Mouse (Mus musculus): Measurements from ENCODE around the gene Cinp. TPM values are rescaled to one million over a fixed set of nuclear protein-coding genes. Genes with fewer than 3 reads are reported as not detected.

Cinp gene
- polyA plus RNA-seq, 1 experiment from 2014 or later: 94.5 TPM

DNA sequence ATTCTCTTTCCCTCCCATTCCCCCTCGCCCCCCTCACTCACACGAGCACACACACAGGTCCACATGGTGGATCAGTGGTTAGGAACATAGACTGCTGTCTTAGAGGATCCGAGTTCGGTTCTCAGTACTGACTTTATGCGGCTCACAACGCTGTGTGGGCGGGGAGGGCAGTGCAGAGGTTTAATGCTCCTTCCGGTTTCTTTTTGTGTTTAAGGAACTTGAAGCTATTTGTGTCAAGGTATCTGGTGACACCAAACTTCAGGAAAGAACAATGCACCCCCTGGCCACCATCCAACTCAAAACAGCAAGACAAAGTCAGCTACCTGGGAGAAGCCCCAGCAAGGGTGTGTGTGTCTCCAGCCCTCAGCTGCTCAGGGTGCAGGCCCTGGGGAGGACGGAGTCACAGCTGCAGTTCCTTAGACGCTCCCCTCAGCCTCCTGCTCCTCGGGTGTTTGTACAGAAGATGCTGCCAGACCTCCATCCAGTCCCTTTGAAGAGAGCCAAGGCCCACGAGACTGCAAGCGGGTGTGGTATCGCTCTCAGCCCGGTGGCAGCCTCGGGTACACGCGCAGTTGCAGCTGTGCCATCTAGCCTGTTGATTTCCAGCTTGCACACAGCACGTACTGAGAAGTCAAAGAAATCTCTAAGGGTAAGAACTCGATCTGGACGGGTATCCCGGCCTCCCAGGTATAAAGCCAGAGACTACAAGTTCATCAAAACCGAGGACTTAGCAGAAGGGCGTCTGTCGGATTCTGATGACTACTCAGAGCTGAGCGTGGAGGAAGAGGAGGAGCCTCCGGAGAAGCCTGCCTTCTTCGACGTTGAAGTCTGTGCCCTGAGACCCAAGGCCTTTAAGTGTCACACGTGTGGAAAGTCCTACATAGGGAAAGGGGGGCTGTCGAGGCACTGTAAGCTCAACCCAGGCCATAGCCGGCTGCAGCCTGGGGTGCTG lies 33.9 kb downstream of the Cinp start:
- no peak overlapping the region for H3K27ac ChIP-seq
- H3K4me1 ChIP-seq: peaks cover 20% of the 10 kb centered on the region
- H3K4me3 ChIP-seq: no peak overlapping the region
- WGBS: 86% methylated on average over 32 of the region's 32 CpGs
- no peaks in the 10 kb centered on the region for H3K27me3 ChIP-seq (ENCODE audit: insufficient read depth, poor library complexity, severe bottlenecking)
- DNase-seq (ENCODE audit: low spot score): no peak
- no peaks in the 10 kb centered on the region for H3K9me3 ChIP-seq
- H3K36me3 ChIP-seq: peaks cover 28% of the 10 kb centered on the region

DNA sequence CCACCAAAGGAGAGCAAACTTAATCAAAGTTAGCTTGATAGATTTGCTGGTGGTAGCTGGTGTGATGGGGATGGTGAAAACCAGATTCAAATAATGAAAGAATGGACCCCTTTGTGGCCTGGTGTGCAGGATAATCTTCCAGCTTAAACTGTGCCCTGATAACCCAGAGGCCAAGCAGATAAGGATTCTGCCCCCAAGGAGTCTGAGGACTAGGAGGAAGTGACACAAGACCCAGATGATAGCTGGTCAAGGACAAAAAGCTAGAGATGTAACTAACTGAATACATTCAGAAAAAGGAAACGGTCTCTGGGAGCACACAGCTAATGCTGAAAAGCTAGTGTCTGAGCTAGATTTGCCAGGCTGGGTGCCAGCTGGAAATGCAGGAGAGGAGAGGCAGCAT lies 37.0 kb downstream of the Cinp start:
- Histone ChIP-seq H3K4me3 (0 out of 2 replicates have a peak overlapping the region, but pooled peaks have one; percentile 97), H3K27me3 (ENCODE audit: insufficient read depth, poor library complexity, severe bottlenecking) (no peaks in the 10 kb centered on the region), H3K9me3 (no peaks in the 10 kb centered on the region), H3K36me3 (peaks cover 14% of the 10 kb centered on the region), H3K4me1 (peaks cover 20% of the 10 kb centered on the region), H3K27ac (no peak overlapping the region)
- WGBS: 55% methylated on average over 1 of the region's 1 CpGs
- DNase-seq (ENCODE audit: low spot score): no peak

DNA sequence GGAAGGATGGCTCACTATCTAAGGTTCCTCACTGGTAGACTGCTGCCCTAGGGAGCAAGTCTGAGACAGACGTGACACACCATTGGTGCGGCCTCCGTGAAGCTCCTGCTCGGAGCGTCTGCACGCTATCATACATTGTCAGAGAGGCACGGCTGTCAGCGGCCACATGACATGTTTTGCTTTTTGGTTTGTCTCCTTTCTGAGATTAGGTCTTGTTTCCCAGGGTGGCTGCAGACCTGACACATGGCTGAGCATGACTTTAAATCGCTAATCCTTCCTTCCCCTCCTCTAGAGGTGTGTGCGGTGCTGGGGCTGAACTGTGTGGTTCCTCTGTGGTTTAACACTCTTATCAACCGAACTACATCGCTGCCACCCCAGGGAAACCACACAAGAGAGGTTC lies 37.5 kb downstream of the Cinp start:
- H3K27ac ChIP-seq: peak overlapping the region; percentile 43; the same call in 1 of the 2 replicates
- 34% methylated on average over 12 of the region's 12 CpGs for WGBS
- peak overlapping the region; percentile 97 for H3K4me3 ChIP-seq
- no peak for DNase-seq (ENCODE audit: low spot score)
- H3K27me3 ChIP-seq (ENCODE audit: insufficient read depth, poor library complexity, severe bottlenecking): no peaks in the 10 kb centered on the region
- H3K9me3 ChIP-seq: no peaks in the 10 kb centered on the region
- peaks cover 20% of the 10 kb centered on the region for H3K4me1 ChIP-seq
- peaks cover 14% of the 10 kb centered on the region for H3K36me3 ChIP-seq

DNA sequence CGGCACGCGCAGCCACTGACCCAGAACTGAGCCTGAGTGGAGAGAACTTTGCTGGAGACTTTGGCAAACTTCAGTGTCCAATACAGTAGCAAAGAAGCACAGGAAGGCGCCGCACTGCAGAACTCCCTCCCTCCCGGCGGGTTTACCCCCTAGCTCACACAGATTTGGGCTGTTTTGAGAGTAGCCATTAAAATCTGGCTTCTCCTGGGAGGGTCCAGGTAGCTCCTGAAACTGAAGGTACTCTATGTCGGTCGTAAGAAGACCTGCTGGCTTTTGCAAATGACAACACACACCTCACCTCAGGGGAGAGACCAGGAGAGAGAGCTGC lies 38.1 kb downstream of the Cinp start:
- DNase-seq (ENCODE audit: low spot score): no peak
- H3K27ac ChIP-seq: peak overlapping the region; percentile 97
- H3K4me3 ChIP-seq: peak overlapping the region; percentile 97
- WGBS: 18% methylated on average over 9 of the region's 9 CpGs
- no peaks in the 10 kb centered on the region for H3K27me3 ChIP-seq (ENCODE audit: insufficient read depth, poor library complexity, severe bottlenecking)
- peaks cover 11% of the 10 kb centered on the region for H3K36me3 ChIP-seq
- no peaks in the 10 kb centered on the region for H3K9me3 ChIP-seq
- peaks cover 24% of the 10 kb centered on the region for H3K4me1 ChIP-seq

DNA sequence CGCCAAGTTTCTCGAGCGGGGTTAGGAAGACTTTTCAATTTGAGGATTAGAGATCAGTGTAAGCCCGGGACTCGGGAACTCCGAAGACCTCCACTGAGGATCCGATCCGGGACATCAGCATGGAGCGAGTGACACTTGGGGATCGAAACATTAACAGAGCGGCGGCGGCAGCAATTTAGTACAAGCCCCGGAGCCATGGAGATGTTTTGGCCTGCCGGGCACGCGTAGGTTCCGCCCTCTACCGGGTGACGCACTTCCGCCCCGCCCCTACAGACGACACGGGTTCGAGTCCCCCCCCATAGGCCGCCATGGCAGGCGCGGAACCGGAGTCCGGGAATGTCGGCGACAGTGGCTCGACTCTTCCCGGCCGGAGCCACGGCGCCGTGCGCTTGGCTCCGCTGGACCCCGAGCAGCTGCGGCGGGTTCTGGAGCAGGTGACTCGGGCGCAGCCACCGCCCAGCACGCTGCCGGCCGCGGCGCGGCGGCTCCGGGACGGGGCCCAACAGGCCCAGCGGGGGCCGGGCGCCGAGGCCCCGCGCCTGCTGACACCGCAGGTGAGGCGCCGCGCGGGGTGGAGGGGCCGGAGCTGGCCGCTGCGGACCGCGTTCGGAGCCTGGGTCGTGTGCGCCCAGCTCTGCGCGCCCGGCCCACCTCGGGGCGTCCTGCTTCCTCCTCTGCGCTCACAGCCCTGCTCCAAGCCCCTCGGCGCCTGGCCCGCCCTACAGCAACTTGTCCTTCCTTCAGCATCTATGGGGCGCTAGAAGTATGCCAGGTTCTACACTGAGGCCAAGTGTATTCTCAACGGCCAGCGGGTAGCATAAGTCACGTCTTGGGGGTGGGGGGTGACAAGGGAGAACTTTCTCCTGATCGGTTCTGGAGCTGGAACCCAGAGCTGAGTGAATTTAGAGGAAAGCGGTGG lies 38.7 kb downstream of the Cinp start, which contains the start of gene Zfp839:
TSS of gene Zfp839 (plus strand) at position 244 of the 919 bp plus-strand sequence.
- Histone ChIP-seq H3K4me3 (peak within 1 kb of the TSS; percentile 97), H3K27ac (peak within 1 kb of the TSS; percentile 97), H3K36me3 (peaks cover 4% of the 10 kb centered on the region; the same call in 1 of the 2 replicates), H3K27me3 (ENCODE audit: insufficient read depth, poor library complexity, severe bottlenecking) (no peaks in the 10 kb centered on the region), H3K4me1 (peaks cover 26% of the 10 kb centered on the region), H3K9me3 (no peaks in the 10 kb centered on the region)
- 1% methylated on average over 81 of the region's 89 CpGs for WGBS
- DNase-seq (ENCODE audit: low spot score): peak; percentile 91

DNA sequence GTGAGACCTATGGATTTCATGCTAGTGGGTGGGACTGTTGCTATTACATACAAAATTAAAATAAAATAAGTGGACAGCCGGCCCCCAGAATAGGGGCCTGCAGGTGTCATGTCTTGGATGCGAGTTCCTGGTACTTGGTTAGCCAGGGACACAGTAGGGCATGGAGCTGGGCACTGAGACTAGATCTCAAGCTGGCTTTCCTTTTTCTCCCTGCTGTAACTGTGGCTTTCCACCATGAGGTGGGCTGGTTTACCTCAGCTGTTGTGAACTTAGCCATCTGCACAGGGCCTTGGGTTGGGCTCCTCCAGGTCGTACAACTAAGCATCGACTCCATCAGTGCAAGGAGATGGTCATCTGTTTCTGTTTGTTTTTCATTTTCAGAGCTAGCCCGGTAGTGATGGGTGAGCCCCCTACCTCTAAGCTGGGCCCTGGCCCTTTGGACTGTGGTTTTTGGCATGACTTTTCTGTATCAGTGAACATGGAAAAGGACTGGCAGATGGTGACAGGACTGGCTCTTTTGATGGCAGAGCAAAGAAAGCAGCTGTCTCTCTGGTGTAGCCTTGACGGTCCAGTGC lies 42.7 kb downstream of the Cinp start:
- no peak for DNase-seq (ENCODE audit: low spot score)
- Histone ChIP-seq H3K27ac (no peak overlapping the region), H3K4me3 (peak overlapping the region; percentile 69), H3K27me3 (ENCODE audit: insufficient read depth, poor library complexity, severe bottlenecking) (no peaks in the 10 kb centered on the region), H3K36me3 (no peaks in the 10 kb centered on the region), H3K9me3 (no peaks in the 10 kb centered on the region), H3K4me1 (peaks cover 21% of the 10 kb centered on the region)
- WGBS: 71% methylated on average over 6 of the region's 6 CpGs

DNA sequence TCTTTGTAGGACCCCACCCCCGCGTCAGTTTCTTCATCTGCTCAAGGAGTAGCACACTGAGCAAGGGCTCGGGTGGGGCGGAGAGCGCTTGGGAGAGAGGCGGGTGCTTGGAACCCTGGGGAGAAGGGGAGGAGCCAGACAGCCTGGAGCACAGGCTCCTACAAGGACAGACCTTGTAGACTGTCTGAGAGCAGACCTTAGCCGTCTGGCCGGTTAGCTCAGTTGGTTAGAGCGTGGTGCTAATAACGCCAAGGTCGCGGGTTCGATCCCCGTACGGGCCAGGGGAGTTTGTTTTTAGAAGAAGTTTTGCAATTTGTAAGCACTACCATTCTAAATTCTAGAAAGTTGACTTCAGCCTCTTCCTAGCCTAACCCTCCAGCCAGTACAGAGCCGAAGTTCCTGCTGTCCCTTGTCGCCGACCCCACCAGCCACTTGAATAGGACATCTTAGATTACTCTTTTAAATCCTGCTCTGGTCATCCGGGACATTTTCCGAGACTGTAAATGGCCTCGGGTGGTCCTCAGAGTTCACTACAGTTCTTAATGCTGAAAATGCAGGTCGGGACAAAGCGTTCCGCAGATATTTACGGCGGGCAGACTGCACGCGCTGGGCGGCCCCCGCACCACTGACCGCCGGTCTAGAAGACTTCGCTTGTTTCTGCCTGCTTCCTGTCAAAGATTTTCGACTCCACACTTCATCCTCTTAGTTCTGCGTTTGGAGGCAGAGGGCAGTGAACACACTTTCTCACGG lies 43.6 kb downstream of the Cinp start:
- H3K9me3 ChIP-seq: no peaks in the 10 kb centered on the region
- WGBS: under 1% methylated on average over 36 of the region's 36 CpGs
- H3K27me3 ChIP-seq (ENCODE audit: insufficient read depth, poor library complexity, severe bottlenecking): no peaks in the 10 kb centered on the region
- peak overlapping the region; percentile 78 for H3K27ac ChIP-seq
- H3K36me3 ChIP-seq: no peaks in the 10 kb centered on the region
- H3K4me1 ChIP-seq: peaks cover 11% of the 10 kb centered on the region
- peak; percentile 98 for DNase-seq (ENCODE audit: low spot score)
- peak overlapping the region; percentile 69 for H3K4me3 ChIP-seq

DNA sequence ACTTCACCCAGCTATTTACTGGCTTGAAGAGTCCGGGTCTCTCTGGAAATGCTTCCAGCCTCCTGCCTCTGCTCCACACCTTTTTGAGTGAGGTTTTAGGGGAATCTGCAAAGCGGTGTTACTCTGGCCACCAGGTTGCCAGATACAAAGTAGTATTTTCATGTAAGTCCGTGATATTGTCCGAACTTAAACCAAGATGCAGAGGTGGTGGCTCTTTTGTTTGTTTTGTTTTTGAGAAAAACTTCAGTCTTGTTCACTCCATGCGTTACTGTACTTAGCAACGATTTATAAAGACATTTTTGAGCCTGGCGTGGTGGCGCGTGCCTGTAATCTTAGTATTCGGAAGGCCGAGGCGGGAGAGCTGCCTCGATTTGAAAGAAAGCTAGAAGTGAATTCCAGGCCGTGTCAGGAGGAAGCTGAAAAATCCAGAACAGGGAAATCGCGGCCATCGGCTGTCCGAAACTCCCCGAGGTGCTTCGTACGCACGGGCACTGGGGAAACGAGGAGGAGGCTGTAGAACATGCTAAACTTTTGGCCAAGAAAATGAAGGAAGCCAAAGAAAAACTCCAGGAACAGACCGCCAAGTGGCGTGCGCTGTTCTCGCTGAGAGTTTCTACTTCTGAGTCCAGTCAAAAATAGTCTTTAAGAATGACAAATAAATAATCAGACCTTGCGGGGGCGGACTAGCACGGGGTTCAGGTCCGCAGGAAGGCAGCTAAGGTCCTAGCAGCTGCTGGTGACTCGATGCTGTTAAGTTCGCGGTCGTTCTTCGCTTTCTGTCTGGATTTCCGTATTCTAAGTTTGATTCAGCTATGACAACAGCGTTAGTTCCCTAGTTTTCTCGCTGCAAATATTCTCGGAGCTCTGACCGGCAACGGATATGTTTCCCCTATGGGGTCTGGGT lies 44.5 kb downstream of the Cinp start:
- H3K9me3 ChIP-seq: no peaks in the 10 kb centered on the region
- DNase-seq (ENCODE audit: low spot score): no peak
- H3K27me3 ChIP-seq (ENCODE audit: insufficient read depth, poor library complexity, severe bottlenecking): no peaks in the 10 kb centered on the region
- H3K4me3 ChIP-seq: peak overlapping the region; percentile 69
- peak overlapping the region; percentile 78 for H3K27ac ChIP-seq
- peaks cover 10% of the 10 kb centered on the region for H3K4me1 ChIP-seq
- no peaks in the 10 kb centered on the region for H3K36me3 ChIP-seq
- WGBS: 1% methylated on average over 42 of the region's 42 CpGs

DNA sequence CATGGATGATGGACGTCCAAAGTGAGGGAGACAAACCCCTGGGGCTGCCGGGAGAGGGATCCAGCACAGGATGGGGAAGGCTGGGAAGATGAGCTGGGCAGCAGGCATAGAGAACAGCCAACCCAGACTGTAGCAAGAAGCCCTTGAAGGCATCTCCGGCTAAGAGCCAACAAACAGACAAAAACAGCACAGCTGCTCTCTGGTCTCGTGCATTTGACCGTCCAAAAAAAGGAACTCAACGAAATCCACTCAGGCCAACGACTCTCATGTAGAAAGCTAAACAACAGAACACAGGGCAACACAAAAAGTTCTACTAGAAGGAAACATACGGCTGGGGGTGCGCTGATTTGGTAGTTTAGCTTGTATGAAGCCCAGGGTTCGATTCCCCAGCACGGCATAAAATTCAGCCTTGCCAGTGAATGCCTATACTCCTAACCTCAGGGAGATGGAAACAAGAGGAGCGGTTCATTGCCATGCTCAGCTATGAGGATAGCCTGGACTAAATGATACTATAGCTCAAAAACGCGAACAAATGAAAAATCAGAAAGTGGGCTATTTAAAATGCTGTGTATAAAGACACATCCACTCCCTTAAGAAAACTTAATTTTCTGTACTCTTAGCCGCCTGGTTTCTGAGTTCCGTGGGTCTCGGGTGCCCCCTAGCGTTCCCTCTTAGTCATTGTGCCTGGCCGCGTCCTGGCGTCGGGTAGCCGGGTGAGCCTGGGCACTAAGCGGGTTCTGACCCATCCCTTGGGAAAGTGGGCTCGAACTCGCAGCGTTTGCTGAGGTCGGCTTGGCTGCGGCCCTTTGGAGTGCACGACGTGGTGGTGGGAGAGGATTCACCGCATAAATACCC lies 45.5 kb downstream of the Cinp start:
- peak; percentile 91 for DNase-seq (ENCODE audit: low spot score)
- Histone ChIP-seq H3K36me3 (no peaks in the 10 kb centered on the region), H3K9me3 (no peaks in the 10 kb centered on the region), H3K4me1 (peaks cover 10% of the 10 kb centered on the region), H3K4me3 (peak overlapping the region; percentile 69), H3K27me3 (ENCODE audit: insufficient read depth, poor library complexity, severe bottlenecking) (peaks cover 6% of the 10 kb centered on the region), H3K27ac (no peak overlapping the region)
- 20% methylated on average over 32 of the region's 32 CpGs for WGBS

DNA sequence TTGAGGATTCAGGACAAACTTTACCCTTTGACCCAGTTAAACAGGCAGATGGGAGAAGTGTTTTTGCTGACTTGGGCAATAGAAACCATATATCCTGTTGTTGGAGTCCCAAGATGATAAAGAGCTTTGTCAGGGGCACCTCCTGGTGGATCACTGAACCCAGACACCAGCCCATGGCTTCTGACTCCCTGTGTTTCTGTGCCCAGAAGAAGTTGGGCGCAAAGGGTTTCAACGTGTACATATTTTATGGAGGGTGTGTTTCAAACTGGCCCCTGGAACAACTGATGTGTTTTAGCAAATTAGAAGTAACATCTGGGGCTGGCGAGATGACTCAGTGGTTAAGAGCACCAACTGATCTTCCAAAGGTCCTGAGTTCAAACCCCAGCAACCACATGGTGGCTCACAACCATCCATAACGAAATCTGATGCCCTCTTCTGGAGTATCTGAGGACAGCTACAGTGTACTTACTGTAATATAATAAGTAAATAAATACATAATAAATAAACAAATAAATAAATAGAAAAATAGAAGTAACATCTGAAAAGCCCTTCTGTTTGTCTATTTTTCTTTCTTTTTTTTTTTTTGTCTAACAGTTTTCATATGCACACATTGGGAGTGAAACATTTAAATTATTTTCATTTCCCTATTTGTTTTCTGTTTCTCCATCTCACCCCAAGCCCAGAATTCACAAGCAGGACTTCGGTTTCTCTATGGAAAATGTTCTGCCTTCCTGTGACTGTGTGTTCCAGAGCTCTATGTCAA lies 47.0 kb downstream of the Cinp start:
- Histone ChIP-seq H3K27ac (no peak overlapping the region), H3K36me3 (no peaks in the 10 kb centered on the region), H3K9me3 (no peaks in the 10 kb centered on the region), H3K27me3 (ENCODE audit: insufficient read depth, poor library complexity, severe bottlenecking) (peaks cover 6% of the 10 kb centered on the region), H3K4me1 (peaks cover 15% of the 10 kb centered on the region), H3K4me3 (peak overlapping the region; percentile 2; the same call in 1 of the 2 replicates)
- 68% methylated on average over 5 of the region's 5 CpGs for WGBS
- DNase-seq (ENCODE audit: low spot score): no peak

Data from heart, embryonic 10.5 days (tissue).